Mouse (Mus musculus) kidney, adult 2 months (tissue): ENCODE results near the gene Slc29a1.

Source experiments
- CTCF ChIP-seq: fragments of 200-500 bp; conservative IDR thresholded peaks from 2 replicates; pipeline ENCODE4 v1.5.1; 2011; ENCODE audit warnings: low read depth, mild to moderate bottlenecking, control low read depth, low read length, moderate library complexity, mixed read lengths; ENCODE audit not compliant: insufficient read depth, insufficient read length
- POLR2A ChIP-seq: fragments of 200-500 bp; IDR thresholded peaks from one replicate; pipeline ENCODE4 v1.6.1; 2011; ENCODE audit warnings: low read depth, low read length, control low read depth

GRCm38 (mm10) chr17:45616679-45617078 lies 17.3 kb upstream of the Slc29a1 start:
- TF ChIP-seq POLR2A: no peak
- no peak for TF ChIP-seq CTCF
